Mouse (Mus musculus) cerebellum, adult 2 months (tissue): ENCODE results near the gene Zfp160.

ENCODE experiments used
- CTCF ChIP-seq: fragments of 200-500 bp; IDR thresholded peaks from 2 replicates; pipeline ENCODE4 v1.5.1; 2011; ENCODE audit warnings: low read depth, mild to moderate bottlenecking, control low read depth, low read length, moderate library complexity, borderline replicate concordance; ENCODE audit not compliant: insufficient read depth
- POLR2A ChIP-seq: fragments of 200-500 bp; IDR thresholded peaks from 2 replicates; pipeline ENCODE4 v1.6.1; 2011; ENCODE audit warnings: low read length, control low read depth, borderline replicate concordance; ENCODE audit not compliant: insufficient read depth

GRCm38 (mm10) chr17:20993716-20994115 is 15.0 kb upstream of the Zfp160 start:
- no peak for TF ChIP-seq POLR2A
- TF ChIP-seq CTCF = no peak
